Comparison of ENCODE assay signal across 8 mouse cellular contexts in the genomic region with DNA sequence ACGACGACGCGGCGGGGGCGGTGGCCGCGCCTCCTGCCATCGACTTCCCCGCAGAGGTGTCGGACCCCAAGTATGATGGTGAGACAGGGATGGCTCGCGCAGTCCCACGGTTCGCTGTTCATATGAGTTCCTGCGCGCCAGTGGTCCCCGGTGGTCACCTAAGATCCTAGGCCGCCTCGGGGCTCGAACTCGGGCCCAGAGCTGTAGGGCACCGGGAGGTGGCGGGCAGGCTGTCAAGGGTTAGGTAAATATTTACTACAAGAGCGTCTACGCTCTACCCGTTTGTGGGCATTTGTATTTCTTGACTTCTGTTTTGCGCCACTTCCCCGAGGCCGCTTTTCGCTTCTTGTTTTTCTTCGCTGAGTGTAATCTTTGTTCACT. TPM values are rescaled to one million over a fixed set of nuclear protein-coding genes. Genes with fewer than 3 reads are reported as not detected.
DNase-seq lines count a peak whose midpoint lies in the region; ATAC-seq and TF ChIP-seq lines count a peak whose summit lies in the region.

No protein-coding gene starts in this region.

- no peaks in the 10 kb centered on the region for H3K36me3 ChIP-seq in liver, adult 2 months (ENCODE audit: control insufficient read depth, insufficient read depth, low read length)
- no peaks in the 10 kb centered on the region for H3K36me3 ChIP-seq in kidney, embryonic 16.5 days (ENCODE audit: insufficient read depth, low read length)
- no peaks in the 10 kb centered on the region for H3K36me3 ChIP-seq in midbrain, embryonic 10.5 days

- peak overlapping the region; percentile 72 for H3K4me2 ChIP-seq in kidney, embryonic 16.5 days (replicated peaks; ENCODE audit: low read depth, low read length)

- ATAC-seq in erythroblast, adult 5-6 weeks (replicated peaks; ENCODE audit: low FRiP score, poor library complexity, severe bottlenecking), result peak; percentile 12
- peak; percentile 82 for ATAC-seq in kidney, embryonic 16.5 days (ENCODE audit: low FRiP score, low TSS enrichment)
- no peak for ATAC-seq in erythroid progenitor cell, adult 5-6 weeks (replicated peaks; ENCODE audit: low FRiP score, poor library complexity, severe bottlenecking)

- no peak for TF ChIP-seq POLR2A in liver, adult 2 months (IDR thresholded peaks at IDR 0.05; ENCODE audit: extremely low read depth, insufficient read depth, low read length)

- H3K4me1 ChIP-seq in liver, adult 2 months (ENCODE audit: control insufficient read depth, insufficient read depth, low read length), result peaks cover 9% of the 10 kb centered on the region
- H3K4me1 ChIP-seq in kidney, embryonic 16.5 days (ENCODE audit: insufficient read depth, low read length), result peaks cover 11% of the 10 kb centered on the region
- H3K4me1 ChIP-seq in midbrain, embryonic 10.5 days, result peaks cover 12% of the 10 kb centered on the region

- H3K27me3 ChIP-seq in liver, adult 2 months (ENCODE audit: control insufficient read depth, insufficient read depth, low read length), result no peaks in the 10 kb centered on the region
- H3K27me3 ChIP-seq in kidney, embryonic 16.5 days (ENCODE audit: insufficient read depth, low read length), result no peaks in the 10 kb centered on the region
- no peaks in the 10 kb centered on the region for H3K27me3 ChIP-seq in midbrain, embryonic 10.5 days (ENCODE audit: low read depth, poor library complexity, severe bottlenecking)

- DNase-seq in liver, adult 2 months (ENCODE audit: extremely low read depth, low read depth, low spot score), result peak; percentile 66
- no peak for DNase-seq in liver
- no peak for DNase-seq in midbrain, embryonic 10.5 days (ENCODE audit: low spot score)
- no peak for DNase-seq in adrenal gland, postnatal 10 days
- DNase-seq in thymus, postnatal 25 days, result no peak

- no peak for TF ChIP-seq CTCF in liver, adult 2 months (IDR thresholded peaks at IDR 0.05; ENCODE audit: low read depth, low read length)

- peak overlapping the region; percentile 92 for H3K9ac ChIP-seq in liver, adult 2 months (ENCODE audit: low read depth, low read length)
- H3K9ac ChIP-seq in kidney, embryonic 16.5 days (replicated peaks; ENCODE audit: low read length), result peak overlapping the region; percentile 83

- H3K27ac ChIP-seq in liver, adult 2 months (replicated peaks; ENCODE audit: insufficient read depth, low read depth, low read length), result peak overlapping the region; percentile 91
- 0 out of 2 replicates have a peak overlapping the region, but pooled peaks have one; percentile 20 for H3K27ac ChIP-seq in kidney, embryonic 16.5 days (ENCODE audit: low read length)
- peak overlapping the region; percentile 82 for H3K27ac ChIP-seq in midbrain, embryonic 10.5 days (replicated peaks)

- no peaks in the 10 kb centered on the region for H3K9me3 ChIP-seq in kidney, embryonic 16.5 days (ENCODE audit: low read length)
- no peaks in the 10 kb centered on the region for H3K9me3 ChIP-seq in midbrain, embryonic 10.5 days (replicated peaks)

- WGBS in liver, adult 2 months, result under 1% methylated on average over 32 of the region's 32 CpGs
- under 1% methylated on average over 32 of the region's 32 CpGs for WGBS in kidney, embryonic 16.5 days
- WGBS in midbrain, embryonic 10.5 days, result under 1% methylated on average over 32 of the region's 32 CpGs

- peak overlapping the region; percentile 87 for H3K4me3 ChIP-seq in liver, adult 2 months (ENCODE audit: insufficient read depth, low read depth, low read length)
- peak overlapping the region; percentile 83 for H3K4me3 ChIP-seq in kidney, embryonic 16.5 days (ENCODE audit: low read length)
- peak overlapping the region; percentile 74 for H3K4me3 ChIP-seq in midbrain, embryonic 10.5 days

- H3K79me2 ChIP-seq in liver, adult 2 months (ENCODE audit: control insufficient read depth, insufficient read depth, low read length), result peaks cover 21% of the 10 kb centered on the region; the same call in 1 of the 2 replicates

RNA-seq across cellular contexts. Expression of gene Eif2ak1, which starts 0.3 kb away (rescaled TPM):
- 11.1 and 13.2 TPM in 2 replicates for total RNA-seq in liver, adult 2 months (2014; rRNA removed)
- 13.1 and 14.0 TPM in 2 replicates for polyA plus RNA-seq in liver, adult 2 months (2012; rRNA removed)
- 338 and 412 TPM in 2 replicates for total RNA-seq in erythroblast, adult 5-6 weeks (2015; ENCODE audit: low replicate concordance)
- 746 and 827 TPM in 2 replicates for total RNA-seq in erythroblast, adult 5-6 weeks (2017; ENCODE audit: low replicate concordance)
- polyA plus RNA-seq in kidney, embryonic 16.5 days (2015; fragmentation: Nextera tagmentation; extraction: Ambion mirVana), result 41.5 and 44.3 TPM in 2 replicates
- polyA plus RNA-seq in midbrain, embryonic 10.5 days (2016; fragmentation: Nextera tagmentation; extraction: Ambion mirVana), result 45.2 and 47.8 TPM in 2 replicates
- 247 and 263 TPM in 2 replicates for total RNA-seq in erythroid progenitor cell, adult 5-6 weeks (2015; ENCODE audit: low replicate concordance)
- 329 and 365 TPM in 2 replicates for total RNA-seq in erythroid progenitor cell, adult 5-6 weeks (2017; ENCODE audit: low replicate concordance)
- total RNA-seq in adrenal gland, postnatal 10 days (2021), result 10 to 100 TPM; 30.1 to 32.9 TPM

Comparison
In these comparisons a context has a peak if more than half of its experiments do, and no peak if none do; other contexts are left out.
1. H3K27ac ChIP-seq: peak in every context shown above with its lines; median percentile 91 in liver, adult 2 months; 82 in midbrain, embryonic 10.5 days; 20 in kidney, embryonic 16.5 days.
2. RNA of gene Eif2ak1, which starts 0.3 kb away (total RNA-seq): 338 to 827 TPM in erythroblast, adult 5-6 weeks and 247 to 365 TPM in erythroid progenitor cell, adult 5-6 weeks; 30.1 to 32.9 TPM in adrenal gland, postnatal 10 days and 11.1 to 13.2 TPM in liver, adult 2 months; every median in the first group is over 4 times any median in the second.
3. Peak in every context shown above with its lines, with median percentiles within 50 percentile points of each other: H3K4me3 ChIP-seq.